Mouse (Mus musculus) erythroblast, embryonic 14.5 days (primary cell): Measurements from ENCODE around the gene Cse1l. TPM values are rescaled to one million over a fixed set of nuclear protein-coding genes. Genes with fewer than 3 reads are reported as not detected.

Source experiments
- H3K27me3 ChIP-seq: 2 replicates; pipeline ENCODE4 v1.6.1; 2012; ENCODE audit warnings: inconsistent platforms; ENCODE audit not compliant: control insufficient read depth
- H3K36me3 ChIP-seq: 2 replicates; pipeline ENCODE4 v1.6.1; 2012; ENCODE audit warnings: mild to moderate bottlenecking, inconsistent platforms; ENCODE audit not compliant: control insufficient read depth
- H3K4me1 ChIP-seq: 2 replicates; pipeline ENCODE4 v1.6.1; 2012; ENCODE audit warnings: inconsistent platforms; ENCODE audit not compliant: control insufficient read depth
- H3K4me3 ChIP-seq: replicated peaks from 2 replicates; pipeline ENCODE3; 2012; ENCODE audit warnings: moderate library complexity, mild to moderate bottlenecking, inconsistent platforms
- H3K9me3 ChIP-seq: 2 replicates; pipeline ENCODE4 v1.6.1; 2012; ENCODE audit warnings: low read length, inconsistent platforms, mixed read lengths; ENCODE audit not compliant: control insufficient read depth
- GATA1 ChIP-seq: IDR thresholded peaks from 2 replicates; pipeline ENCODE4 v1.6.1; 2012; ENCODE audit warnings: low read length, inconsistent platforms, mixed read lengths
- TAL1 ChIP-seq: IDR thresholded peaks from 3 replicates; pipeline ENCODE4 v1.6.1; 2012; ENCODE audit warnings: low read length, inconsistent platforms, mixed read lengths
- polyA plus RNA-seq: library from polyadenylated mRNA; stranded (reverse); fragments of >175 nt; gene quantifications from 2 replicates; pipeline ENCODE4 v1.2.3, GENCODE M21; 2012

Gene Cse1l
- polyA plus RNA-seq, 1 experiment, result 0.16 TPM

- Histone ChIP-seq H3K4me1 (no peaks in the 10 kb centered on the region), H3K27me3 (no peaks in the 10 kb centered on the region), H3K36me3 (peaks cover 97% of the 10 kb centered on the region), H3K4me3 (no peak overlapping the region), H3K9me3 (no peaks in the 10 kb centered on the region)
- TF ChIP-seq GATA1 (no peak), TAL1 (no peak)
These were observed 28.1 kb downstream of the Cse1l start for GRCm38 (mm10) chr2:166933943-166934342.

- H3K9me3 ChIP-seq, result no peaks in the 10 kb centered on the region
- H3K36me3 ChIP-seq, result peaks cover 97% of the 10 kb centered on the region
- TF ChIP-seq GATA1, result no peak
- TF ChIP-seq TAL1, result no peak
- no peaks in the 10 kb centered on the region for H3K4me1 ChIP-seq
- H3K4me3 ChIP-seq, result no peak overlapping the region
- H3K27me3 ChIP-seq, result no peaks in the 10 kb centered on the region
These were observed 28.6 kb downstream of the Cse1l start for GRCm38 (mm10) chr2:166934416-166934815.

GRCm38 (mm10) chr2:166935582-166935981 is 29.7 kb downstream of the Cse1l start:
- TF ChIP-seq TAL1 (no peak), GATA1 (no peak)
- H3K4me3 ChIP-seq, result no peak overlapping the region
- peaks cover 96% of the 10 kb centered on the region for H3K36me3 ChIP-seq
- no peaks in the 10 kb centered on the region for H3K4me1 ChIP-seq
- H3K27me3 ChIP-seq, result no peaks in the 10 kb centered on the region
- no peaks in the 10 kb centered on the region for H3K9me3 ChIP-seq

GRCm38 (mm10) chr2:166936166-166936565 is 30.3 kb downstream of the Cse1l start:
- Histone ChIP-seq H3K4me3 (no peak overlapping the region), H3K27me3 (no peaks in the 10 kb centered on the region), H3K4me1 (no peaks in the 10 kb centered on the region), H3K9me3 (no peaks in the 10 kb centered on the region), H3K36me3 (peaks cover 96% of the 10 kb centered on the region)
- TF ChIP-seq TAL1 (no peak), GATA1 (no peak)

- no peaks in the 10 kb centered on the region for H3K4me1 ChIP-seq
- peaks cover 98% of the 10 kb centered on the region for H3K36me3 ChIP-seq
- no peaks in the 10 kb centered on the region for H3K27me3 ChIP-seq
- no peak overlapping the region for H3K4me3 ChIP-seq
- TF ChIP-seq GATA1 (no peak), TAL1 (no peak)
- H3K9me3 ChIP-seq, result no peaks in the 10 kb centered on the region
These were observed 37.3 kb downstream of the Cse1l start for GRCm38 (mm10) chr2:166943146-166943545.

GRCm38 (mm10) chr2:166944346-166944745 is 38.5 kb downstream of the Cse1l start:
- Histone ChIP-seq H3K36me3 (peaks cover 98% of the 10 kb centered on the region), H3K27me3 (no peaks in the 10 kb centered on the region), H3K4me3 (no peak overlapping the region), H3K9me3 (no peaks in the 10 kb centered on the region), H3K4me1 (no peaks in the 10 kb centered on the region)
- TF ChIP-seq TAL1, result no peak
- no peak for TF ChIP-seq GATA1

- H3K4me3 ChIP-seq, result no peak overlapping the region
- no peaks in the 10 kb centered on the region for H3K27me3 ChIP-seq
- no peaks in the 10 kb centered on the region for H3K4me1 ChIP-seq
- TF ChIP-seq GATA1 (no peak), TAL1 (no peak)
- H3K9me3 ChIP-seq, result no peaks in the 10 kb centered on the region
- peaks cover 100% of the 10 kb centered on the region for H3K36me3 ChIP-seq
These were observed 39.6 kb downstream of the Cse1l start for GRCm38 (mm10) chr2:166945456-166945855.

- H3K36me3 ChIP-seq, result peaks cover 99% of the 10 kb centered on the region
- no peak for TF ChIP-seq TAL1
- TF ChIP-seq GATA1, result no peak
- H3K9me3 ChIP-seq, result no peaks in the 10 kb centered on the region
- no peaks in the 10 kb centered on the region for H3K4me1 ChIP-seq
- no peak overlapping the region for H3K4me3 ChIP-seq
- H3K27me3 ChIP-seq, result no peaks in the 10 kb centered on the region
These were observed 42.4 kb downstream of the Cse1l start for GRCm38 (mm10) chr2:166948246-166948645.

- H3K4me1 ChIP-seq, result no peaks in the 10 kb centered on the region
- H3K27me3 ChIP-seq, result no peaks in the 10 kb centered on the region
- H3K9me3 ChIP-seq, result no peaks in the 10 kb centered on the region
- no peak overlapping the region for H3K4me3 ChIP-seq
- H3K36me3 ChIP-seq, result peaks cover 99% of the 10 kb centered on the region
- TF ChIP-seq TAL1 (no peak), GATA1 (no peak)
These were observed 43.1 kb downstream of the Cse1l start for GRCm38 (mm10) chr2:166948936-166949335.
